Mouse (Mus musculus): ENCODE results near the gene Umod.

The Umod gene

GRCm38 (mm10) chr7:119484154-119484553 is 5.1 kb upstream of the Umod start:
- TF ChIP-seq NANOG (IDR thresholded peaks at IDR 0.05; ENCODE audit: borderline replicate concordance, low read length) (no peak), CTCF (conservative IDR thresholded peaks at IDR 0.05; ENCODE audit: low read length) (no peak), POU5F1 (IDR thresholded peaks at IDR 0.05; ENCODE audit: borderline replicate concordance, low read length) (no peak)
- Histone ChIP-seq H3K4me3 (replicated peaks; ENCODE audit: low read length) (no peak overlapping the region), H3K4me1 (replicated peaks; ENCODE audit: low read depth, low read length) (no peaks in the 10 kb centered on the region), H3K9me3 (ENCODE audit: low read length) (no peaks in the 10 kb centered on the region), H3K36me3 (ENCODE audit: insufficient read depth, low read length) (no peaks in the 10 kb centered on the region), H3K27me3 (ENCODE audit: insufficient read depth, low read length) (no peaks in the 10 kb centered on the region)

- Histone ChIP-seq H3K4me1 (replicated peaks; ENCODE audit: low read depth, low read length) (peaks cover 4% of the 10 kb centered on the region; the same call in 1 of the 2 replicates), H3K9me3 (ENCODE audit: low read length) (no peaks in the 10 kb centered on the region), H3K4me3 (replicated peaks; ENCODE audit: low read length) (peak overlapping the region; percentile 32; the same call in 1 of the 2 replicates), H3K27me3 (ENCODE audit: insufficient read depth, low read length) (no peaks in the 10 kb centered on the region; the same call in 1 of the 2 replicates), H3K36me3 (ENCODE audit: insufficient read depth, low read length) (no peaks in the 10 kb centered on the region)
- peak; percentile 42 for TF ChIP-seq CTCF (conservative IDR thresholded peaks at IDR 0.05; ENCODE audit: low read length)
- no peak for TF ChIP-seq NANOG (IDR thresholded peaks at IDR 0.05; ENCODE audit: borderline replicate concordance, low read length)
- no peak for TF ChIP-seq POU5F1 (IDR thresholded peaks at IDR 0.05; ENCODE audit: borderline replicate concordance, low read length)
Measured at GRCm38 (mm10) chr7:119476500-119477389, 2.3 kb downstream of the Umod start.

- Histone ChIP-seq H3K9me3 (ENCODE audit: low read length) (no peaks in the 10 kb centered on the region), H3K36me3 (ENCODE audit: insufficient read depth, low read length) (no peaks in the 10 kb centered on the region), H3K27me3 (ENCODE audit: insufficient read depth, low read length) (no peaks in the 10 kb centered on the region), H3K4me3 (replicated peaks; ENCODE audit: low read length) (no peak within 1 kb of the TSS), H3K4me1 (replicated peaks; ENCODE audit: low read depth, low read length) (no peaks in the 10 kb centered on the region)
- TF ChIP-seq POU5F1 (IDR thresholded peaks at IDR 0.05; ENCODE audit: borderline replicate concordance, low read length) = no peak
- TF ChIP-seq CTCF (conservative IDR thresholded peaks at IDR 0.05; ENCODE audit: low read length) = no peak
- no peak for TF ChIP-seq NANOG (IDR thresholded peaks at IDR 0.05; ENCODE audit: borderline replicate concordance, low read length)
Measured at GRCm38 (mm10) chr7:119459185-119459584, 19.9 kb downstream of the Umod start, which contains the start of gene Gp2. Gp2 (minus strand) TSS chr7:119459285.

- no peaks in the 10 kb centered on the region for H3K36me3 ChIP-seq (ENCODE audit: insufficient read depth, low read length)
- no peaks in the 10 kb centered on the region for H3K9me3 ChIP-seq (ENCODE audit: low read length)
- no peaks in the 10 kb centered on the region for H3K4me1 ChIP-seq (replicated peaks; ENCODE audit: low read depth, low read length)
- no peak overlapping the region for H3K4me3 ChIP-seq (replicated peaks; ENCODE audit: low read length)
- no peaks in the 10 kb centered on the region for H3K27me3 ChIP-seq (ENCODE audit: insufficient read depth, low read length)
- TF ChIP-seq CTCF (conservative IDR thresholded peaks at IDR 0.05; ENCODE audit: low read length) (no peak), POU5F1 (IDR thresholded peaks at IDR 0.05; ENCODE audit: borderline replicate concordance, low read length) (no peak), NANOG (IDR thresholded peaks at IDR 0.05; ENCODE audit: borderline replicate concordance, low read length) (no peak)
Measured at GRCm38 (mm10) chr7:119454192-119454591, 24.9 kb downstream of the Umod start.

GRCm38 (mm10) chr7:119443849-119444248 is 35.2 kb downstream of the Umod start:
- Histone ChIP-seq H3K27me3 (ENCODE audit: insufficient read depth, low read length) (no peaks in the 10 kb centered on the region), H3K4me3 (replicated peaks; ENCODE audit: low read length) (no peak overlapping the region), H3K36me3 (ENCODE audit: insufficient read depth, low read length) (no peaks in the 10 kb centered on the region), H3K4me1 (replicated peaks; ENCODE audit: low read depth, low read length) (no peaks in the 10 kb centered on the region), H3K9me3 (ENCODE audit: low read length) (no peaks in the 10 kb centered on the region)
- TF ChIP-seq POU5F1 (IDR thresholded peaks at IDR 0.05; ENCODE audit: borderline replicate concordance, low read length) (no peak), CTCF (conservative IDR thresholded peaks at IDR 0.05; ENCODE audit: low read length) (no peak), NANOG (IDR thresholded peaks at IDR 0.05; ENCODE audit: borderline replicate concordance, low read length) (no peak)

GRCm38 (mm10) chr7:119441938-119442337 is 37.1 kb downstream of the Umod start:
- H3K36me3 ChIP-seq (ENCODE audit: insufficient read depth, low read length) = no peaks in the 10 kb centered on the region
- no peaks in the 10 kb centered on the region for H3K9me3 ChIP-seq (ENCODE audit: low read length)
- TF ChIP-seq CTCF (conservative IDR thresholded peaks at IDR 0.05; ENCODE audit: low read length) = no peak
- no peaks in the 10 kb centered on the region for H3K27me3 ChIP-seq (ENCODE audit: insufficient read depth, low read length)
- no peak overlapping the region for H3K4me3 ChIP-seq (replicated peaks; ENCODE audit: low read length)
- H3K4me1 ChIP-seq (replicated peaks; ENCODE audit: low read depth, low read length) = no peaks in the 10 kb centered on the region

- TF ChIP-seq NANOG (IDR thresholded peaks at IDR 0.05; ENCODE audit: borderline replicate concordance, low read length) = no peak
- TF ChIP-seq POU5F1 (IDR thresholded peaks at IDR 0.05; ENCODE audit: borderline replicate concordance, low read length) = no peak
- peak; percentile 55 for TF ChIP-seq CTCF (conservative IDR thresholded peaks at IDR 0.05; ENCODE audit: low read length)
- no peaks in the 10 kb centered on the region for H3K36me3 ChIP-seq (ENCODE audit: insufficient read depth, low read length)
Measured at GRCm38 (mm10) chr7:119427180-119427616, 51.9 kb downstream of the Umod start.

GRCm38 (mm10) chr7:119420730-119421129 is 58.4 kb downstream of the Umod start:
- Histone ChIP-seq H3K9me3 (ENCODE audit: low read length) (no peaks in the 10 kb centered on the region), H3K36me3 (ENCODE audit: insufficient read depth, low read length) (no peaks in the 10 kb centered on the region), H3K27me3 (ENCODE audit: insufficient read depth, low read length) (no peaks in the 10 kb centered on the region), H3K4me3 (replicated peaks; ENCODE audit: low read length) (no peak overlapping the region), H3K4me1 (replicated peaks; ENCODE audit: low read depth, low read length) (no peaks in the 10 kb centered on the region)
- TF ChIP-seq NANOG (IDR thresholded peaks at IDR 0.05; ENCODE audit: borderline replicate concordance, low read length) = no peak
- TF ChIP-seq CTCF (conservative IDR thresholded peaks at IDR 0.05; ENCODE audit: low read length) = no peak
- no peak for TF ChIP-seq POU5F1 (IDR thresholded peaks at IDR 0.05; ENCODE audit: borderline replicate concordance, low read length)

More at GRCm38 (mm10) chr7:119427180-119427616, 51.9 kb downstream of the Umod start:
- H3K4me3 ChIP-seq (replicated peaks; ENCODE audit: low read length) = no peak overlapping the region
- no peaks in the 10 kb centered on the region for H3K9me3 ChIP-seq (ENCODE audit: low read length)
- no peaks in the 10 kb centered on the region for H3K27me3 ChIP-seq (ENCODE audit: insufficient read depth, low read length)
- no peaks in the 10 kb centered on the region for H3K4me1 ChIP-seq (replicated peaks; ENCODE audit: low read depth, low read length)

Measured in E14TG2a.4 (cell line).